Mouse (Mus musculus) limb, embryonic 13.5 days (tissue): Measurements from ENCODE around the gene Cep170. TPM values are rescaled to one million over a fixed set of nuclear protein-coding genes. Genes with fewer than 3 reads are reported as not detected.

ENCODE experiments used
- ATAC-seq: fragments of 200-750 bp; cut with Nextera tagmentation; 2 replicates; pipeline ENCODE4 v1.8.0; 2017; ENCODE audit warnings: low read depth, moderate number of reproducible peaks, moderate TSS enrichment; ENCODE audit not compliant: low FRiP score
- H3K27ac ChIP-seq: fragments of 300-500 bp; sonication (generic); 2 replicates; pipeline ENCODE4 v1.5.1; 2015; ENCODE audit warnings: inconsistent platforms, mild to moderate bottlenecking, moderate library complexity
- H3K27me3 ChIP-seq: fragments of 300-500 bp; sonication (generic); 2 replicates; pipeline ENCODE4 v1.6.1; 2015; ENCODE audit warnings: mild to moderate bottlenecking, inconsistent platforms
- H3K36me3 ChIP-seq: fragments of 300-500 bp; sonication (generic); 2 replicates; pipeline ENCODE4 v1.6.1; 2015; ENCODE audit warnings: inconsistent platforms, mild to moderate bottlenecking, moderate library complexity
- H3K4me1 ChIP-seq: fragments of 300-500 bp; sonication (generic); 2 replicates; pipeline ENCODE4 v1.6.1; 2015; ENCODE audit warnings: inconsistent platforms
- H3K4me2 ChIP-seq: fragments of 300-500 bp; sonication (generic); replicated peaks from 2 replicates; pipeline ENCODE4 v1.6.1; 2015; ENCODE audit warnings: inconsistent platforms, mild to moderate bottlenecking, moderate library complexity
- H3K4me3 ChIP-seq: fragments of 300-500 bp; sonication (generic); 2 replicates; pipeline ENCODE4 v1.5.1; 2015; ENCODE audit warnings: moderate library complexity, mild to moderate bottlenecking, inconsistent platforms
- H3K9ac ChIP-seq: fragments of 300-500 bp; sonication (generic); 2 replicates; pipeline ENCODE4 v1.6.1; 2015; ENCODE audit warnings: mild to moderate bottlenecking, inconsistent platforms
- H3K9me3 ChIP-seq: fragments of 300-500 bp; sonication (generic); 2 replicates; pipeline ENCODE4 v1.6.1; 2016; ENCODE audit warnings: inconsistent platforms
- WGBS: fragments of 180-500 bp; shearing (Covaris S2); methylation state at CpG from one replicate; pipeline ENCODE4 v1.1.7; 2015; 5-methylcytosine and 5-hydroxymethylcytosine counted together
- polyA plus RNA-seq: library from polyadenylated mRNA; unstranded; fragments of >200 nt; fragmentation: Nextera tagmentation; extraction: Ambion mirVana; gene quantifications from 2 replicates; pipeline ENCODE4 v1.2.1, GENCODE M21; 2015

Gene Cep170
- polyA plus RNA-seq, 1 experiment from 2014 or later = 34.8 TPM

- H3K36me3 ChIP-seq = no peaks in the 10 kb centered on the region
- no peaks in the 10 kb centered on the region for H3K27me3 ChIP-seq
- 0 out of 2 replicates have a peak, but pooled peaks cover 4% of the 10 kb centered on the region for H3K4me1 ChIP-seq
- WGBS = 75% methylated on average over 4 of the region's 4 CpGs
- H3K27ac ChIP-seq = no peak overlapping the region
- H3K9me3 ChIP-seq = no peaks in the 10 kb centered on the region
- no peak overlapping the region for H3K9ac ChIP-seq
- H3K4me2 ChIP-seq = no peak overlapping the region
- H3K4me3 ChIP-seq = no peak overlapping the region
- ATAC-seq = no peak
Observed at GRCm38 (mm10) chr1:176822949-176823348, 9.1 kb upstream of the Cep170 start.

- H3K27me3 ChIP-seq = no peaks in the 10 kb centered on the region
- no peak for ATAC-seq
- no peak overlapping the region for H3K4me2 ChIP-seq
- H3K4me1 ChIP-seq = 0 out of 2 replicates have a peak, but pooled peaks cover 4% of the 10 kb centered on the region
- H3K9me3 ChIP-seq = no peaks in the 10 kb centered on the region
- no peak overlapping the region for H3K27ac ChIP-seq
- no peak overlapping the region for H3K4me3 ChIP-seq
- no peak overlapping the region for H3K9ac ChIP-seq
- WGBS = 44% methylated on average over 1 of the region's 1 CpGs
- H3K36me3 ChIP-seq = no peaks in the 10 kb centered on the region
Observed at GRCm38 (mm10) chr1:176821929-176822328, 8.1 kb upstream of the Cep170 start.

DNA sequence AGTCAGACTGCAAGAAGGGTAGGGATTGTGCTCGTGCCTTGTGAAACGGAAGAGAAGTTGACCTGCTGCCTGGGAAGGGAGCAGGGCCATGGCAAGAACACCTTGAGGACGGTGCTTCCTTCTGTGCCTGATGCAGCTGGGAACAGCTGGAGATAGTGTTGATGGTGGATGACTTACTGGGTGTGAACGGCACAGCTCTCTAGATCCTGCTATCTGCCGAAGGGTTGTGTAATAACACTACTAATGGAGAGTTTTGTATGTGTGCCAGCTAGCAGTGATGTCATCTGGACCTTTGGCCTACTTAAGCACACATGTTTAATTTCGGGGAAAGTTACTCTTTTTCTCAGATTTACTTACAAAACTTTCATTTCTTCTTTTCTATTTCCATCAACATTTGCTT, 4.9 kb upstream of the Cep170 start:
- no peaks in the 10 kb centered on the region for H3K36me3 ChIP-seq
- no peak overlapping the region for H3K9ac ChIP-seq
- 66% methylated on average over 6 of the region's 6 CpGs for WGBS
- ATAC-seq = no peak
- no peak overlapping the region for H3K27ac ChIP-seq
- H3K4me3 ChIP-seq = no peak overlapping the region
- H3K27me3 ChIP-seq = no peaks in the 10 kb centered on the region
- peaks cover 8% of the 10 kb centered on the region; the same call in 1 of the 2 replicates for H3K4me1 ChIP-seq
- no peaks in the 10 kb centered on the region for H3K9me3 ChIP-seq
- no peak overlapping the region for H3K4me2 ChIP-seq

- H3K4me1 ChIP-seq = peaks cover 8% of the 10 kb centered on the region; the same call in 1 of the 2 replicates
- H3K9me3 ChIP-seq = no peaks in the 10 kb centered on the region
- no peaks in the 10 kb centered on the region for H3K27me3 ChIP-seq
- H3K36me3 ChIP-seq = no peaks in the 10 kb centered on the region
- 71% methylated on average over 2 of the region's 2 CpGs for WGBS
- ATAC-seq = no peak
- no peak overlapping the region for H3K4me2 ChIP-seq
- no peak overlapping the region for H3K9ac ChIP-seq
- H3K4me3 ChIP-seq = no peak overlapping the region
- H3K27ac ChIP-seq = no peak overlapping the region
Observed at GRCm38 (mm10) chr1:176818147-176818546, 4.3 kb upstream of the Cep170 start.

DNA sequence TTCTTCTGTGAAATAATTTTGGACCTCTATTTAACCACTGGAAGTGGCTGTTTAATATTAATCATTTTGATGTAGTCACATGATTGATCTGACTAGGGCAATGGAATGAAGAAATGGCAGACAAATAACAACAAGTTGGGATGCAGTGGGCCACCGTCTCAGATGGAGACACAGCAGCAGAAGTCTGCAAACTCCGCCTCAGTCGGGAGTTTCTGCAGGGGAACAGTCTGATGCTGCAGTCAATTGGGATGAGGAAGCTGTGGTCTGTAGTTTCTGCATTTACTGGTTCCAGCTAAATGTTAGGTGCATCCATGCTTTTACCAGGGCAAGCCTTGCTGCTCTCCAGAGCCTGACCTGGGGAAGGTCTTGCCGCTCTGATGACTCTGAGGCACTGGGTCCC, 2.9 kb upstream of the Cep170 start:
- H3K36me3 ChIP-seq = no peaks in the 10 kb centered on the region
- no peak overlapping the region for H3K9ac ChIP-seq
- no peak overlapping the region for H3K27ac ChIP-seq
- no peaks in the 10 kb centered on the region for H3K27me3 ChIP-seq
- H3K4me1 ChIP-seq = peaks cover 13% of the 10 kb centered on the region
- H3K4me3 ChIP-seq = no peak overlapping the region
- 89% methylated on average over 4 of the region's 4 CpGs for WGBS
- H3K9me3 ChIP-seq = no peaks in the 10 kb centered on the region
- ATAC-seq = no peak
- no peak overlapping the region for H3K4me2 ChIP-seq

- H3K9me3 ChIP-seq = no peaks in the 10 kb centered on the region
- under 1% methylated on average over 25 of the region's 25 CpGs for WGBS
Observed at GRCm38 (mm10) chr1:176814591-176815062, 760 bp upstream of the Cep170 start, which contains the start of gene Sdccag8. Gene Sdccag8 (plus strand): TSS chr1:176814660.

GRCm38 (mm10) chr1:176813292-176814035, 403 bp downstream of the Cep170 start:
- H3K4me2 ChIP-seq = peak overlapping the region; percentile 78
- no peaks in the 10 kb centered on the region for H3K27me3 ChIP-seq
- H3K9ac ChIP-seq = peak overlapping the region; percentile 94
- peak overlapping the region; percentile 98 for H3K27ac ChIP-seq
- H3K4me1 ChIP-seq = peaks cover 30% of the 10 kb centered on the region
- H3K36me3 ChIP-seq = no peaks in the 10 kb centered on the region
- no peaks in the 10 kb centered on the region for H3K9me3 ChIP-seq
- ATAC-seq = peak; percentile 51
- peak overlapping the region; percentile 93 for H3K4me3 ChIP-seq
- under 1% methylated on average over 65 of the region's 75 CpGs for WGBS

More at GRCm38 (mm10) chr1:176814591-176815062, 760 bp upstream of the Cep170 start, which contains the start of gene Sdccag8:
- ATAC-seq = peak; percentile 95
- Histone ChIP-seq H3K27ac (peak within 1 kb of the TSS; percentile 98), H3K36me3 (no peaks in the 10 kb centered on the region), H3K4me1 (peaks cover 24% of the 10 kb centered on the region), H3K4me3 (peak within 1 kb of the TSS; percentile 93), H3K4me2 (peak within 1 kb of the TSS; percentile 78), H3K9ac (peak within 1 kb of the TSS; percentile 94), H3K27me3 (no peaks in the 10 kb centered on the region)

DNA sequence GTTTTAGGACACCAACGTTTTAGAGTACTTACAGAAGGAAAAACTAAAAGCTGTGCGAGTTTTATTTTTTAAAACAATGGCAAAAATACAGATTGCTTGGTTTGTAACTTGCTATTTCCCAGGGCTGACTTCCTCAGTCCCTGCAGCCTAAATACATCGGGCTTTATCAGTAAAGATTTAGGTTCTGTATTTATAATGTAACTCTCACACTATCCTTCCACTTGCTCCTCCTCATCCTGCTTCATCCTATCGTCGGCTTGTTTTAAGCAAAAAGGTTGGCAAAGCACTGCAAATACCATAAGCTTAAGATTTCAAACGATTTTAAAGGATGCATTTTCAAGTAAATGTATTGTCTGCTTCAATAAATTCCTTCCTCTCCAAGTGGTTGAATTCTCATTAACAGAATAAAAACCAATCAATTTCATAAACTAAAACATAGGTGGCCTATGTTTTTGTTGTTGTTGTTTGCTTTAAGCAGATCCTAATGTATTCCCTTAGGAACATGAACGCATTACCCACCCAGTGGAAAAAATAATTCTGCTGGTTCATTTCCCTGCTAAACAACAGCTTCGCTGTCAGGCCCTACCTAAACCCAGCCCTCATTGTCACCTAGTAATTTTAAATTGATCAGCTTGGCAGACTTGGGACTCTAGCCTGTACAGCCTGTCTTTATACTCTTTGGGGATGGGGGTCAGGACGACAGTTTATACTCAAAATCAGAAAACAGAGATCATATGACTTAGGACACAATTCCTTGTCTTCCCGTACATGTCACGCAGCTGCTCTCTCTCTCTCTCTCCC, 1.2 kb downstream of the Cep170 start:
- ATAC-seq = no peak
- Histone ChIP-seq H3K9ac (peak overlapping the region; percentile 94), H3K36me3 (no peaks in the 10 kb centered on the region), H3K4me2 (peak overlapping the region; percentile 78), H3K27ac (peak overlapping the region; percentile 98), H3K27me3 (no peaks in the 10 kb centered on the region), H3K9me3 (no peaks in the 10 kb centered on the region), H3K4me1 (peaks cover 29% of the 10 kb centered on the region), H3K4me3 (peak overlapping the region; percentile 93)
- 22% methylated on average over 11 of the region's 11 CpGs for WGBS

GRCm38 (mm10) chr1:176811892-176812291, 2.0 kb downstream of the Cep170 start:
- Histone ChIP-seq H3K9me3 (no peaks in the 10 kb centered on the region), H3K36me3 (no peaks in the 10 kb centered on the region), H3K4me2 (peak overlapping the region; percentile 78), H3K4me1 (peaks cover 30% of the 10 kb centered on the region), H3K4me3 (peak overlapping the region; percentile 93), H3K27ac (no peak overlapping the region), H3K9ac (no peak overlapping the region), H3K27me3 (no peaks in the 10 kb centered on the region)
- WGBS = 93% methylated on average over 3 of the region's 3 CpGs
- no peak for ATAC-seq

- H3K4me3 ChIP-seq = no peak overlapping the region
- ATAC-seq = no peak
- no peaks in the 10 kb centered on the region for H3K36me3 ChIP-seq
- no peak overlapping the region for H3K27ac ChIP-seq
- no peaks in the 10 kb centered on the region for H3K9me3 ChIP-seq
- no peak overlapping the region for H3K9ac ChIP-seq
- no peaks in the 10 kb centered on the region for H3K27me3 ChIP-seq
- peaks cover 31% of the 10 kb centered on the region for H3K4me1 ChIP-seq
- H3K4me2 ChIP-seq = no peak overlapping the region
Observed at GRCm38 (mm10) chr1:176810161-176810560, 3.7 kb downstream of the Cep170 start.

GRCm38 (mm10) chr1:176800728-176801365, 13.0 kb downstream of the Cep170 start:
- no peak overlapping the region for H3K9ac ChIP-seq
- WGBS = 6% methylated on average over 2 of the region's 2 CpGs
- peaks cover 21% of the 10 kb centered on the region for H3K4me1 ChIP-seq
- ATAC-seq = peak; percentile 79; the same call in 1 of the 2 replicates
- H3K27me3 ChIP-seq = no peaks in the 10 kb centered on the region
- H3K4me3 ChIP-seq = no peak overlapping the region
- no peak overlapping the region; the same call in 1 of the 2 replicates for H3K4me2 ChIP-seq
- H3K36me3 ChIP-seq = peaks cover 7% of the 10 kb centered on the region; the same call in 1 of the 2 replicates
- H3K9me3 ChIP-seq = no peaks in the 10 kb centered on the region
- no peak overlapping the region for H3K27ac ChIP-seq

DNA sequence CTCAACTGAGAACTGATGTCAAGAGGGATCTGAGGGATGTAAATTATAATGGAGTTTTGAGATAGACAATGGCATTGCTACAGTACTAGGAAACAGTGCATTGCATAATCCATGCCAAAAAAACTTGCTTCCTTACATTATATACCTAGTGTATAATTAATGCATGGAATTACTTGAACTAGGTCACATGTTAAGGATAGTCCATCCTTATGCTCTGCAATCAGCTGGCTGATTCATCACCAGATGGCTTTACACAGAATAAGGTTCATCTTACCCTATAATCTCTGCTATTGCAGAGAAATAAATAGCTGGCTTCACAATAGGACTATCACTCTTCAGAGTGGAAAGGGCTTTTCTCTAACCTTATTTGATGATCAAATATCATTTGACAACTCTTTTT, 15.2 kb downstream of the Cep170 start:
- H3K4me1 ChIP-seq = peaks cover 23% of the 10 kb centered on the region
- H3K4me3 ChIP-seq = no peak overlapping the region
- H3K27me3 ChIP-seq = no peaks in the 10 kb centered on the region
- H3K4me2 ChIP-seq = no peak overlapping the region
- no peak for ATAC-seq
- no peaks in the 10 kb centered on the region for H3K9me3 ChIP-seq
- no peak overlapping the region for H3K27ac ChIP-seq
- peaks cover 7% of the 10 kb centered on the region; the same call in 1 of the 2 replicates for H3K36me3 ChIP-seq
- no peak overlapping the region for H3K9ac ChIP-seq
